Mouse (Mus musculus) granulocyte monocyte progenitor cell, adult 5-6 weeks (primary cell): ENCODE measurements around the gene Plxna3. TPM values are rescaled to one million over a fixed set of nuclear protein-coding genes. Genes with fewer than 3 reads are reported as not detected.
"Not testable (repeated sequence)": the region's sequence is repeated elsewhere in the genome, so short reads cannot be mapped to it uniquely, and the experiment has no call there.

Experiments
- ATAC-seq: replicated peaks from 2 replicates; pipeline ENCODE4 v1.8.0; 2016; ENCODE audit warnings: mild to moderate bottlenecking, moderate TSS enrichment, inconsistent platforms; ENCODE audit not compliant: poor library complexity, severe bottlenecking
- total RNA-seq, 2 experiments: library from RNA; stranded (forward) in 1 of 2; stranded (reverse) in 1 of 2; fragments of 200-712, 200-1000 nt in 1 of 2; fragments of >200 nt in 1 of 2; fragmentation: Nextera tagmentation in 1 of 2; gene quantifications; 2 replicates each; pipeline ENCODE4 v1.2.3; 2014 to 2017

The Plxna3 gene
- total RNA-seq (2014; fragmentation: Nextera tagmentation) (3.7 and 6.3 TPM in 2 replicates), total RNA-seq (2017) (2.5 and 2.6 TPM in 2 replicates)

DNA sequence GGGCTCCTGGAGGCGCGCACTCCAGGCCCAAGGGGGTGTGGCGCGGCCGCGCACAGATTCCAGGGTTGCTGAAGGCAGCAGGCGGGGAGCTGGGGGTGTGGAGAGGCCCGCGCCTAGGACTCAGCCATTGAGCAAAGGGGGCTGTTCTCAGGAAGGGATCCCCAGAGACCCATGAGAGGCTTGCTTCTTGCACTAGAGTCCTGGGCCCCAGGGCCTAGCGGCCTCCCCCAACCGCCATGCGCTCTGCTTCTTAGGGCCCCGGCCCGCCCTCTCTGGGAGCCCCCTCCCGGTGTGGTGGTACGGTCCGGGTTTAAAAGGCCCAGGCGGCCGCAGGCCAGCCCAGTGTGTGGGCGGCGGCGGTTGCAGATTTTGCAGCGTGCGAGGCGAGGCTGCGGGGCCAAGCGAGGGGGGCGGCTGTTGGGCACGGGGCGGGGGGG lies at the start of gene Plxna3:
Gene Plxna3, plus strand, starts transcription at position 342 of the 437 bp plus-strand sequence.
- peak; percentile 94 for ATAC-seq

GRCm38 (mm10) chrX:74281041-74281731 lies 47.7 kb upstream of the Plxna3 start:
- ATAC-seq: no peak

DNA sequence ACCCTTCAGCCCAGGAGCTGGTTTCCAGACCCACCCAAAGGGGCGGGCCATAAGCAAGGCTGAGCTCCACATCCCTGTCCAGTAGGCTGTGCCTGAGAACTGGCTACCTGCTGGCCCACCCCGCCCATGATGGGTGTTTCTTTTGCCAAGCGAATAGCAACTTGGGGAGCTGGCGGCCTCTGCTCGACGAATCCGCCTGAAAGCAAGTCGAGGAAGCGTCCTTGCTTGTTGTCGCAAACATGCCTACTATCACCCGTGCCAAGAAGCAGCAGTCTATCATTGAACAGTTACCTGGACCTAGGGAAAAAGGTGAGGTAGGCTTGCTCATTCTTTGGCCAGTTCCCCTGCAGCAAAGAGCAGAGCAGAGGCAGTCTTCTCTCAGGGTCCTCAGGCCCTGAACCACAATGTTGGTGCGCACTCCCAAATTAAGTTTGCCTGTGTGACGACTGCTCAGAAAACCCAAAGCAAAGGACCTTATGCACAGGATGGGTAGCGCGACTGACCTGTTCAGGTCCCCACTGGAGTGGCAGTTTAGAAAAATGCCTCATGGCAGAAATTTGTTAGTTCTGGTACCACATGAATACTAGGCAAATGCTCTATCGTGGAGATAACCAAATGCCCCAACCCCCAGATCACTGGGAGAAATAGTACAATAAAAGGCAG lies 47.0 kb upstream of the Plxna3 start, which contains the start of the genes Taz and Dnase1l1:
Gene Taz, plus strand, starts transcription at position 181 of the 663 bp plus-strand sequence.
Gene Dnase1l1, minus strand, starts transcription at position 606 of the 663 bp plus-strand sequence.
- ATAC-seq: peak; percentile 79

DNA sequence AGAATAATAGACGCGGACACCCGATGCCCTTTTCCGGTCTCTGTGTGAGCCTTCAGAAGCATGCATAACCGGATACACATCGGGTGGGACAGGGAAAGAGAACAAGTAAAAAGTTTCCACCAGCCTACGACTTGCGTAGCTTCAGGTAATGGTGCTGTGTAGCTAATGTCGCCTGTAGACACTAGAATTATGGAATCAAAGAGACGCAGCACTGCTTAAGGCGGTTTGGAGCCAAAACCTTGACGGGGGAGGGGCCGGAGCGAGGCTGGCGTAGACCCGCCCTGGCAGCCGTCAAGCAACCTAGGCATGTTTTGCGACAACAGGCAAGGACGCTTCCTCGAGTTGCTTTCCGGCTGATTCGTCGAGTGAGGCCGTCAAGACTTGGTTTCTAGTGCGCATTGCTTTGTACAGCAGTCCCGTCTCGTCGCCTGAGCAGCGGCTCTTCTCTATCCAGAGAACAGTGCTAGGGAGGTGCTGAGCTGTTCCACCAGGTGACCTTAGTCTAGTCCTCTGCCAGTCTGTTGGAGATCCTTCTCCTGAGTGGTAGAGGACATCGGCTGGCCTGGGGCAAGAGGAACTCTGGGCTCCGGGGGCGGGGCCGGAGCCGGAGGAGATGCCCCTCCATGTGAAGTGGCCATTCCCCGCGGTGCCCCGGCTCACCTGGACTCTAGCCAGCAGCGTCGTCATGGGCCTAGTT lies 46.3 kb upstream of the Plxna3 start:
- peak; percentile 74 for ATAC-seq

DNA sequence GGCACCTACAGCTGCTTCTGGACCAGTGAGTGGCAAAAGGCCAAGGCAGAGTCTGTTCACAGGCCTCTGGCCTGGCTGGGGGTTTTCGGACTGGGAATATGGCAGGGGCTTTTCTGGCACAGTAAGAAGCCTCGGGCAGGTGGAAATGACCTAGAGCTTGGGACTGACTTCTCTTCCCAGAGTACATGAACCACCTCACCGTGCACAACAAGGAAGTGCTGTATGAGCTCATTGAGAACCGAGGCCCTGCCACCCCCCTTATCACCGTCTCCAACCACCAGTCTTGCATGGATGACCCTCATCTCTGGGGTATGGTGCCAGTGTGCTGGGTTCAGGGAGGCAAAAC lies 45.8 kb upstream of the Plxna3 start:
- ATAC-seq: 0 out of 2 replicates have a peak, but pooled peaks have one; percentile 5

- no peak for ATAC-seq
Observed at GRCm38 (mm10) chrX:74293431-74293830, 35.4 kb upstream of the Plxna3 start.

GRCm38 (mm10) chrX:74296538-74297448 lies 32.1 kb upstream of the Plxna3 start, which contains the start of gene Atp6ap1:
TSS of gene Atp6ap1 (plus strand) at chrX:74297097.
- ATAC-seq: peak; percentile 98

GRCm38 (mm10) chrX:74298348-74298747 lies 30.5 kb upstream of the Plxna3 start:
- no peak for ATAC-seq

GRCm38 (mm10) chrX:74299721-74300120 lies 29.1 kb upstream of the Plxna3 start:
- ATAC-seq: peak; percentile 60

GRCm38 (mm10) chrX:74304867-74305700 lies 23.8 kb upstream of the Plxna3 start, which contains the start of gene Gdi1:
TSS of gene Gdi1 (plus strand) at chrX:74304998.
- ATAC-seq: peak; percentile 88

GRCm38 (mm10) chrX:74312540-74313464 lies 16.1 kb upstream of the Plxna3 start, which contains the start of gene Fam50a:
TSS of gene Fam50a (plus strand) at chrX:74313033.
- peak; percentile 96 for ATAC-seq

DNA sequence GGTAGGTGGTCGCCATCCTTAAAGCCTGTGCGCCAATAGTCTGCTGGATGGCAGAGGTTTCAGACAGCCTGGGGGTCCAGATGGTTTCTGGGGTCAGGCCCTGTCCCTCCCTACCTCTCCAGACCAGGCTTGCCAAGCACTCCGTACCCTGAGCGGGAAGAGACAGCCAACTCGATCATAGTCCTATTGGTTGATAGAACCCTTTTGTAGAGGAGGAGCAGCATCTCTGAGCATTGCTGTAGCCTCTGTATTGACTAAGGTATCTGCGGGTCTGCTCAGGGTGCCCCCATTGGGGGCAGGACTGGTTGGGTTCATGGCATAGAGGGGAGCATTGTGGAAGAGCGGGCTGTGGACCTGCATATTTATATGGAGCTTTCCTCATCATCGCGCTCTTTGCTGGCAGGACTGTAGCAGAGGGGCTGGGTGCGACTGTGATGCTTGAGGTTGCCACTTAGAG lies 377 bp downstream of the Plxna3 start:
- ATAC-seq: no peak

- no peak for ATAC-seq
Observed at GRCm38 (mm10) chrX:74330166-74330930, 1.5 kb downstream of the Plxna3 start.

GRCm38 (mm10) chrX:74352645-74353466 lies 24.0 kb downstream of the Plxna3 start:
- 0 out of 2 replicates have a peak, but pooled peaks have one; percentile 12 for ATAC-seq

DNA sequence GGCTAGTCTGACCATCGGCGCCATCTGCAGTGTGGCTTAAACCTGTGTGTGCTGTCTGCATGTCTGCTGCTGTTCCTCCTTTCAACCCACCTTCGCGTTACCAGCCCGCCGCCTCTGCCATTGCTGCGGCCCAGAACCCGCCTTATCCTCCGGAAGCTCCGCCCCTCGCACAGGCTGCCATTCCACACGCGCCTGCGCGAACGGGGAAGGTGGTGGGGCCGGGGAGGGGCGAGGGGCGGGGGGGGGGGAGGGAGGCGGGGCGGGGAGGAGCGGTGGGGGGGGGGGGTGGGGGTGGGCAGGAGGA lies 24.6 kb downstream of the Plxna3 start, which contains the start of gene Lage3:
Gene Lage3, minus strand, starts transcription at position 152 of the 304 bp plus-strand sequence.
- ATAC-seq: peak; percentile 100

DNA sequence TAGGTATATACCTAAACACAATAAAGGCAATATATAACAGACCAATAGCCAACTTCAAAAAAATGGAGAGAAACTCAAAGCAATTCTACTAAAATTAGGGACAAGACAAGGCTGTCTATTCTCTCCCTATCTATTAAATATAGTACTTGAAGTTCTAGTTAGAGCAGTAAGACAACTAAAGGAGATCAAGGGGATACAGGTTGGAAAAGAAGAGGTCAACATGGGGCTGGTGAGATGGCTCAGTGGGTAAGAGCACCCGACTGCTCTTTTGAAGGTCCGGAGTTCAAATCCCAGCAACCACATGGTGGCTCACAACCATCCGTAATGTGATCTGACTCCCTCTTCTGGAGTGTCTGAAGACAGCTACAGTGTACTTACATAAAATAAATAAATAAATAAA lies 28.2 kb downstream of the Plxna3 start:
- ATAC-seq: not testable (repeated sequence)
